Mouse (Mus musculus): Measurements from ENCODE around the gene Irf4. TPM values are rescaled to one million over a fixed set of nuclear protein-coding genes. Genes with fewer than 3 reads are reported as not detected.

Irf4 gene
- 0.17 and 0.36 TPM in 2 replicates for polyA plus RNA-seq (2012; rRNA removed)

GRCm38 (mm10) chr13:30749021-30749556 lies at the start of gene Irf4:
TSS of gene Irf4 (plus strand) at chr13:30749226.

Other genes with a start within 250 kb of the Irf4 start
- gene Uqcrfs1, start 203.9 kb upstream of the Irf4 start, polyA plus RNA-seq (2012; rRNA removed), result 216 and 445 TPM in 2 replicates
- gene Dusp22, start 89.2 kb upstream of the Irf4 start, polyA plus RNA-seq (2012; rRNA removed), result 3.5 and 3.6 TPM in 2 replicates
- 0.13 TPM in 1 of 2 replicates, not detected in the other for gene Hus1b, start 198.5 kb downstream of the Irf4 start, polyA plus RNA-seq (2012; rRNA removed)
- gene Exoc2, start 224.9 kb downstream of the Irf4 start, polyA plus RNA-seq (2012; rRNA removed), result 1.8 and 2.4 TPM in 2 replicates
- not detected in 2 replicates for gene Gm5447, start 225.0 kb downstream of the Irf4 start, polyA plus RNA-seq (2012; rRNA removed)

All from stomach, adult 2 months (tissue).